Mouse (Mus musculus) E14TG2a.4 (cell line): ENCODE data around the gene Phb2.

Experiments used
- CTCF ChIP-seq: conservative IDR thresholded peaks from 2 replicates; pipeline ENCODE4 v1.5.1; 2014; ENCODE audit warnings: low read length
- NANOG ChIP-seq: IDR thresholded peaks from 2 replicates; pipeline ENCODE4 v1.6.1; 2014; ENCODE audit warnings: borderline replicate concordance, low read length, mixed read lengths

- TF ChIP-seq CTCF (peak; percentile 33), NANOG (no peak)
These were observed 4.8 kb downstream of the Phb2 start for GRCm38 (mm10) chr6:124716864-124717490.
